Mouse (Mus musculus) kidney, embryonic 15.5 days (tissue): ENCODE measurements around the gene Trpc3. TPM values are rescaled to one million over a fixed set of nuclear protein-coding genes. Genes with fewer than 3 reads are reported as not detected.
"Not testable (repeated sequence)": the region's sequence is repeated elsewhere in the genome, so short reads cannot be mapped to it uniquely, and the experiment has no call there.

Experiments used
- ATAC-seq: fragments of 200-750 bp; cut with Nextera tagmentation; replicated peaks from 2 replicates; pipeline ENCODE4 v1.8.0; 2017; ENCODE audit warnings: moderate TSS enrichment; ENCODE audit not compliant: low FRiP score
- H3K27ac ChIP-seq: fragments of 300-500 bp; sonication (generic); 2 replicates; pipeline ENCODE4 v1.5.1; 2015; ENCODE audit warnings: mild to moderate bottlenecking, inconsistent platforms
- H3K27me3 ChIP-seq: fragments of 300-500 bp; sonication (generic); 2 replicates; pipeline ENCODE4 v1.6.1; 2015; ENCODE audit warnings: inconsistent platforms
- H3K36me3 ChIP-seq: fragments of 300-500 bp; sonication (generic); 2 replicates; pipeline ENCODE4 v1.6.1; 2015; ENCODE audit warnings: inconsistent platforms
- H3K4me1 ChIP-seq: fragments of 300-500 bp; sonication (generic); 2 replicates; pipeline ENCODE4 v1.6.1; 2015; ENCODE audit warnings: inconsistent platforms
- H3K4me2 ChIP-seq: fragments of 300-500 bp; sonication (generic); 2 replicates; pipeline ENCODE4 v1.6.1; 2015; ENCODE audit warnings: moderate library complexity, mild to moderate bottlenecking, inconsistent platforms
- H3K4me3 ChIP-seq: fragments of 300-500 bp; sonication (generic); replicated peaks from 2 replicates; pipeline ENCODE4 v1.5.1; 2015; ENCODE audit warnings: mild to moderate bottlenecking, inconsistent platforms
- H3K9ac ChIP-seq: fragments of 300-500 bp; sonication (generic); 2 replicates; pipeline ENCODE4 v1.6.1; 2015; ENCODE audit warnings: mild to moderate bottlenecking, inconsistent platforms
- H3K9me3 ChIP-seq: fragments of 300-500 bp; sonication (generic); replicated peaks from 2 replicates; pipeline ENCODE4 v1.6.1; 2016; ENCODE audit warnings: inconsistent platforms
- WGBS: fragments of 180-500 bp; shearing (Covaris S2); methylation state at CpG from one replicate; pipeline ENCODE4 v1.1.7; 2015; ENCODE audit warnings: mixed read lengths; 5-methylcytosine and 5-hydroxymethylcytosine counted together
- polyA plus RNA-seq: library from polyadenylated mRNA; unstranded; fragments of >200 nt; fragmentation: Nextera tagmentation; extraction: Ambion mirVana; gene quantifications from 2 replicates; pipeline ENCODE4 v1.2.1, GENCODE M21; 2015

Trpc3 gene
- polyA plus RNA-seq, result 8.6 and 9.9 TPM in 2 replicates

- Histone ChIP-seq H3K4me3 (peak within 1 kb of the TSS; percentile 67), H3K4me1 (peaks cover 17% of the 10 kb centered on the region), H3K27me3 (peaks cover 14% of the 10 kb centered on the region), H3K36me3 (no peaks in the 10 kb centered on the region), H3K9ac (peak within 1 kb of the TSS; percentile 38), H3K9me3 (no peaks in the 10 kb centered on the region), H3K4me2 (peak within 1 kb of the TSS; percentile 89), H3K27ac (peak within 1 kb of the TSS; percentile 28)
- peak; percentile 91 for ATAC-seq
- WGBS, result under 1% methylated on average over 87 of the region's 91 CpGs
Observed at GRCm38 (mm10) chr3:36689392-36690291, at the start of gene Trpc3. TSS of gene Trpc3 (minus strand) at chr3:36690167.

- Histone ChIP-seq H3K4me1 (0 out of 2 replicates have a peak, but pooled peaks cover 4% of the 10 kb centered on the region), H3K27ac (no peak overlapping the region), H3K9me3 (no peaks in the 10 kb centered on the region), H3K36me3 (no peaks in the 10 kb centered on the region), H3K9ac (no peak overlapping the region), H3K4me3 (no peak overlapping the region), H3K27me3 (no peaks in the 10 kb centered on the region), H3K4me2 (no peak overlapping the region)
- ATAC-seq, result no peak
- 55% methylated on average over 4 of the region's 4 CpGs for WGBS
Observed at GRCm38 (mm10) chr3:36738071-36738470, 48.1 kb upstream of the Trpc3 start.

- Histone ChIP-seq H3K9me3 (no peaks in the 10 kb centered on the region), H3K4me3 (no peak overlapping the region), H3K9ac (no peak overlapping the region), H3K27ac (no peak overlapping the region), H3K4me1 (0 out of 2 replicates have a peak, but pooled peaks cover 3% of the 10 kb centered on the region), H3K36me3 (no peaks in the 10 kb centered on the region), H3K27me3 (no peaks in the 10 kb centered on the region), H3K4me2 (no peak overlapping the region)
- 88% methylated on average over 4 of the region's 4 CpGs for WGBS
- ATAC-seq, result no peak
Observed at GRCm38 (mm10) chr3:36733075-36733474, 43.1 kb upstream of the Trpc3 start.

DNA sequence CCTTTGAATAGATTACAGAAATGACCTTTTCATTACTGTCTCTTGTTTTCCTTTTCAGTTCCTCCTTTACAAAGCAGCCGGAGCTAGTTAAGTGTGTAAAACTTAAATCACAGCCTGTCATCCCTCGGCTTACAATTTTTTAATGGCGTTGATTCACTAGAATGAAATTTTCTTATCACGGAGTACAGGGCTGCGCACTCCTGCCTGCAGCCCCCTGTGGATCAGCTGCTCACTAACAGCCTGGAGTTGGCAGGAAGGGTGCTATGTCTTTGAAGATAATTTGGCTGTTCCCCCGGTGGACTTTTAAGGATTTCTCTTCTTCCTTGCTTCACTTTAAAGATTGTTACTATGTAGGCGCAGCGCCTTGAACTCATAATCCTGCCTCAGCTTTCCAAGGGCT is 36.6 kb upstream of the Trpc3 start:
- Histone ChIP-seq H3K4me1 (no peaks in the 10 kb centered on the region), H3K9ac (no peak overlapping the region), H3K27ac (no peak overlapping the region), H3K27me3 (no peaks in the 10 kb centered on the region), H3K9me3 (no peaks in the 10 kb centered on the region), H3K36me3 (no peaks in the 10 kb centered on the region), H3K4me2 (no peak overlapping the region), H3K4me3 (no peak overlapping the region)
- 68% methylated on average over 8 of the region's 8 CpGs for WGBS
- no peak for ATAC-seq

DNA sequence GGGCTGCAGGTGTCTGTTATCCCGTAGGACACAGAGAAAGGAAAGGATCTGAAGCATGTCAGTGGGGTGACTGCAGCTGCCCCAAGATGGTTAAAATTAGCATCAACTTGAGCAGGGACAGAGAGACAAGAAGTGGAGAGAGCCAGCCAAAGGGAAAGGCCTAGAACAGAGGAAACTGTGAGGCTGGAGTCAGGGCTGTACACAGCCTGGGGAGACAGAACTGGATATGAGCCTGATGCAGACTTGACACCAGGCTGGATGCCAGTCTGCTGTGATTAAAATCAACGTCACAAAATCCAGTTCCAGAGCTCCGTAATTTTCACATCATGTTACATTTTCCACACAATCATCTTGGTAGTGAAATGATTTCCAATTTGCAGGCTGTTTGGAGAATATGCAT is 31.9 kb upstream of the Trpc3 start:
- no peak overlapping the region for H3K4me2 ChIP-seq
- H3K9ac ChIP-seq, result no peak overlapping the region
- no peak overlapping the region for H3K4me3 ChIP-seq
- H3K27me3 ChIP-seq, result no peaks in the 10 kb centered on the region
- peaks cover 3% of the 10 kb centered on the region; the same call in 1 of the 2 replicates for H3K9me3 ChIP-seq
- H3K4me1 ChIP-seq, result no peaks in the 10 kb centered on the region
- no peak overlapping the region for H3K27ac ChIP-seq
- H3K36me3 ChIP-seq, result no peaks in the 10 kb centered on the region
- 78% methylated on average over 3 of the region's 3 CpGs for WGBS
- ATAC-seq, result no peak

GRCm38 (mm10) chr3:36709521-36709920 is 19.6 kb upstream of the Trpc3 start:
- Histone ChIP-seq H3K4me2 (no peak overlapping the region), H3K27ac (no peak overlapping the region), H3K4me3 (no peak overlapping the region), H3K36me3 (no peaks in the 10 kb centered on the region), H3K9ac (no peak overlapping the region), H3K27me3 (no peaks in the 10 kb centered on the region), H3K9me3 (no peaks in the 10 kb centered on the region), H3K4me1 (no peaks in the 10 kb centered on the region)
- ATAC-seq, result no peak
- WGBS, result 78% methylated on average over 3 of the region's 3 CpGs

GRCm38 (mm10) chr3:36690292-36690650 is 304 bp upstream of the Trpc3 start:
- peak overlapping the region; percentile 38; the same call in 1 of the 2 replicates for H3K9ac ChIP-seq
- ATAC-seq, result no peak

GRCm38 (mm10) chr3:36688874-36689273 is 1.1 kb downstream of the Trpc3 start:
- peak overlapping the region; percentile 28; the same call in 1 of the 2 replicates for H3K27ac ChIP-seq
- H3K9me3 ChIP-seq, result no peaks in the 10 kb centered on the region
- peaks cover 17% of the 10 kb centered on the region for H3K4me1 ChIP-seq
- H3K4me3 ChIP-seq, result peak overlapping the region; percentile 67
- H3K9ac ChIP-seq, result peak overlapping the region; percentile 38; the same call in 1 of the 2 replicates
- WGBS, result 3% methylated on average over 21 of the region's 21 CpGs
- H3K4me2 ChIP-seq, result peak overlapping the region; percentile 89
- no peaks in the 10 kb centered on the region for H3K36me3 ChIP-seq
- H3K27me3 ChIP-seq, result peaks cover 14% of the 10 kb centered on the region
- peak; percentile 58 for ATAC-seq

More at GRCm38 (mm10) chr3:36690292-36690650, 304 bp upstream of the Trpc3 start:
- Histone ChIP-seq H3K4me1 (peaks cover 17% of the 10 kb centered on the region), H3K27me3 (peaks cover 14% of the 10 kb centered on the region), H3K27ac (no peak overlapping the region), H3K36me3 (no peaks in the 10 kb centered on the region), H3K4me2 (peak overlapping the region; percentile 89), H3K4me3 (peak overlapping the region; percentile 67), H3K9me3 (no peaks in the 10 kb centered on the region)
- 10% methylated on average over 7 of the region's 7 CpGs for WGBS

- Histone ChIP-seq H3K9ac (no peak overlapping the region), H3K9me3 (no peaks in the 10 kb centered on the region), H3K27me3 (no peaks in the 10 kb centered on the region), H3K36me3 (no peaks in the 10 kb centered on the region), H3K27ac (no peak overlapping the region), H3K4me3 (no peak overlapping the region), H3K4me2 (no peak overlapping the region), H3K4me1 (no peaks in the 10 kb centered on the region)
- ATAC-seq, result no peak
- WGBS, result 78% methylated on average over 1 of the region's 1 CpGs
Observed at GRCm38 (mm10) chr3:36675822-36676221, 14.1 kb downstream of the Trpc3 start.

- no peak overlapping the region for H3K4me2 ChIP-seq
- H3K9ac ChIP-seq, result no peak overlapping the region
- H3K27ac ChIP-seq, result no peak overlapping the region
- ATAC-seq, result no peak
- no peak overlapping the region for H3K4me3 ChIP-seq
- no peaks in the 10 kb centered on the region for H3K27me3 ChIP-seq
- no peaks in the 10 kb centered on the region for H3K4me1 ChIP-seq
- 84% methylated on average over 6 of the region's 6 CpGs for WGBS
- H3K36me3 ChIP-seq, result no peaks in the 10 kb centered on the region
- H3K9me3 ChIP-seq, result no peaks in the 10 kb centered on the region
Observed at GRCm38 (mm10) chr3:36667814-36668213, 22.2 kb downstream of the Trpc3 start.

- not testable (repeated sequence) for H3K9ac ChIP-seq, H3K4me2 ChIP-seq, H3K27ac ChIP-seq, H3K4me3 ChIP-seq, ATAC-seq, H3K36me3 ChIP-seq, H3K9me3 ChIP-seq, H3K4me1 ChIP-seq, H3K27me3 ChIP-seq
Observed at GRCm38 (mm10) chr3:36645245-36645559, 44.8 kb downstream of the Trpc3 start.

DNA sequence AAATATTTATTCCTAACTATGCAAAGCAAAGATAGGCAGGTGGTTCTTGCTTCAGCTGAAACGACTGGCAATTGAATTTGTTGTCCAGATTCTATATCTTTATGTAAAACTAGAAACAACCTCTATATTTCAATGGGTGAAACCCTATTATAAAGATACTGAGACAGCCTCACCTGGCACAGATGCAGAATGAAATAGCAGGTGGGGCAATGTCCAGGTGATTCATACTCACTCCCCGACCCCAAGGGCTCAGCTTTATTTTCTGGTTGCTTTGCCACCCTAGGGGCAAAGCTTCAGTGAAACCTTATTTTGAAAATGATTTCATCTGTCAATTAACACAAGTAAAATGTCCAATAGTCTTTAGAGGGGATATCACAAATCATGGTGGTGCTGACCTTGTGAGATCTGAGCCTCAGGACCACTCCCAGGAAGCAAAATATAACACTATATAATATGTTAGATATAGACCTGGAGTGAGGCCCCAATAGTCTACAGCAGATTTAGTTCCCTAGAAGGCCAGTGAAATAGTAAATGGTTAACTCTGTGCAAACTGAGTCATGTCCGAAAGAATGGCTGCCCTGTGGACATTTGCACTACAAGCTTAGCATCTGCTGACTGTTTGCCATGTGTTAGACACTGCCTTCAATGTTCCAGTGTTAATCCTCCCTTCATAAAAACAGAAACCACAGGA is 45.3 kb downstream of the Trpc3 start:
- Histone ChIP-seq H3K9me3 (no peaks in the 10 kb centered on the region), H3K27ac (no peak overlapping the region), H3K4me3 (no peak overlapping the region), H3K4me2 (no peak overlapping the region), H3K27me3 (no peaks in the 10 kb centered on the region), H3K36me3 (no peaks in the 10 kb centered on the region), H3K4me1 (no peaks in the 10 kb centered on the region), H3K9ac (no peak overlapping the region)
- 69% methylated on average over 3 of the region's 3 CpGs for WGBS
- no peak for ATAC-seq
